Mouse (Mus musculus) lung, embryonic 15.5 days (tissue): ENCODE measurements around the gene Il17c. TPM values are rescaled to one million over a fixed set of nuclear protein-coding genes. Genes with fewer than 3 reads are reported as not detected.

Experiments used
- ATAC-seq: fragments of 200-750 bp; cut with Nextera tagmentation; 2 replicates; pipeline ENCODE4 v1.8.0; 2017; ENCODE audit warnings: moderate number of reproducible peaks, borderline replicate concordance; ENCODE audit not compliant: low FRiP score, low TSS enrichment; ENCODE audit errors: extremely low read depth
- H3K27ac ChIP-seq: fragments of 300-500 bp; sonication (generic); 2 replicates; pipeline ENCODE4 v1.5.1; 2015; ENCODE audit warnings: moderate library complexity, mild to moderate bottlenecking, inconsistent platforms
- H3K27me3 ChIP-seq: fragments of 300-500 bp; sonication (generic); 2 replicates; pipeline ENCODE4 v1.6.1; 2015; ENCODE audit warnings: inconsistent platforms
- H3K36me3 ChIP-seq: fragments of 300-500 bp; sonication (generic); 2 replicates; pipeline ENCODE4 v1.6.1; 2015; ENCODE audit warnings: inconsistent platforms
- H3K4me1 ChIP-seq: fragments of 300-500 bp; sonication (generic); 2 replicates; pipeline ENCODE4 v1.6.1; 2015; ENCODE audit warnings: inconsistent platforms
- H3K4me2 ChIP-seq: fragments of 300-500 bp; sonication (generic); 2 replicates; pipeline ENCODE4 v1.6.1; 2015; ENCODE audit warnings: inconsistent platforms, mild to moderate bottlenecking, moderate library complexity
- H3K4me3 ChIP-seq: fragments of 300-500 bp; sonication (generic); 2 replicates; pipeline ENCODE4 v1.5.1; 2015; ENCODE audit warnings: mild to moderate bottlenecking, inconsistent platforms
- H3K9ac ChIP-seq: fragments of 300-500 bp; sonication (generic); 2 replicates; pipeline ENCODE4 v1.6.1; 2015; ENCODE audit warnings: inconsistent platforms
- H3K9me3 ChIP-seq: fragments of 300-500 bp; sonication (generic); 2 replicates; pipeline ENCODE4 v1.6.1; 2016; ENCODE audit warnings: inconsistent platforms
- WGBS: fragments of 180-500 bp; shearing (Covaris S2); methylation state at CpG from one replicate; pipeline ENCODE4 v1.1.7; 2015; 5-methylcytosine and 5-hydroxymethylcytosine counted together
- polyA plus RNA-seq: library from polyadenylated mRNA; unstranded; fragments of >200 nt; fragmentation: Nextera tagmentation; extraction: Ambion mirVana; gene quantifications from 2 replicates; pipeline ENCODE4 v1.2.1, GENCODE M21; 2015

The Il17c gene
- polyA plus RNA-seq, 1 experiment from 2014 or later: not detected

- WGBS: 2% methylated on average over 37 of the region's 45 CpGs
Measured at GRCm38 (mm10) chr8:122432443-122433268, 10.8 kb downstream of the Il17c start, which contains the start of gene Cyba. Cyba (minus strand) TSS chr8:122432930.

GRCm38 (mm10) chr8:122433269-122433905 lies 11.6 kb downstream of the Il17c start:
- Histone ChIP-seq H3K4me3 (peak overlapping the region; percentile 69), H3K9ac (0 out of 2 replicates have a peak overlapping the region, but pooled peaks have one; percentile 77), H3K4me2 (peak overlapping the region; percentile 96), H3K4me1 (peaks cover 28% of the 10 kb centered on the region), H3K27ac (peak overlapping the region; percentile 75), H3K36me3 (peaks cover 20% of the 10 kb centered on the region; the same call in 1 of the 2 replicates), H3K9me3 (no peaks in the 10 kb centered on the region), H3K27me3 (no peaks in the 10 kb centered on the region)
- ATAC-seq: peak; percentile 33; the same call in 1 of the 2 replicates
- 55% methylated on average over 11 of the region's 11 CpGs for WGBS

More at GRCm38 (mm10) chr8:122432443-122433268, 10.8 kb downstream of the Il17c start, which contains the start of gene Cyba:
- Histone ChIP-seq H3K4me2 (peak within 1 kb of the TSS; percentile 96), H3K9ac (peak within 1 kb of the TSS; percentile 77), H3K27me3 (no peaks in the 10 kb centered on the region), H3K4me3 (peak within 1 kb of the TSS; percentile 69), H3K27ac (peak within 1 kb of the TSS; percentile 75), H3K9me3 (no peaks in the 10 kb centered on the region), H3K4me1 (peaks cover 24% of the 10 kb centered on the region), H3K36me3 (peaks cover 20% of the 10 kb centered on the region; the same call in 1 of the 2 replicates)
- ATAC-seq: peak; percentile 90

GRCm38 (mm10) chr8:122435375-122435774 lies 13.6 kb downstream of the Il17c start:
- Histone ChIP-seq H3K27me3 (no peaks in the 10 kb centered on the region), H3K4me3 (no peak overlapping the region), H3K9ac (no peak overlapping the region), H3K4me2 (no peak overlapping the region), H3K4me1 (peaks cover 31% of the 10 kb centered on the region), H3K27ac (no peak overlapping the region), H3K9me3 (no peaks in the 10 kb centered on the region), H3K36me3 (peaks cover 20% of the 10 kb centered on the region; the same call in 1 of the 2 replicates)
- WGBS: 89% methylated on average over 6 of the region's 6 CpGs
- ATAC-seq: no peak

- Histone ChIP-seq H3K9me3 (no peaks in the 10 kb centered on the region), H3K27me3 (no peaks in the 10 kb centered on the region), H3K27ac (no peak overlapping the region), H3K4me2 (no peak overlapping the region), H3K4me1 (peaks cover 30% of the 10 kb centered on the region), H3K36me3 (peaks cover 20% of the 10 kb centered on the region; the same call in 1 of the 2 replicates), H3K4me3 (no peak overlapping the region), H3K9ac (no peak overlapping the region)
- ATAC-seq: no peak
- 89% methylated on average over 9 of the region's 9 CpGs for WGBS
Measured at GRCm38 (mm10) chr8:122436146-122436545, 14.3 kb downstream of the Il17c start.

GRCm38 (mm10) chr8:122436586-122437125 lies 14.8 kb downstream of the Il17c start:
- Histone ChIP-seq H3K4me1 (peaks cover 25% of the 10 kb centered on the region), H3K27me3 (no peaks in the 10 kb centered on the region), H3K9ac (no peak overlapping the region), H3K36me3 (peaks cover 20% of the 10 kb centered on the region; the same call in 1 of the 2 replicates), H3K27ac (no peak overlapping the region), H3K9me3 (no peaks in the 10 kb centered on the region), H3K4me2 (no peak overlapping the region), H3K4me3 (no peak overlapping the region)
- 79% methylated on average over 20 of the region's 20 CpGs for WGBS
- no peak for ATAC-seq

GRCm38 (mm10) chr8:122437708-122438331 lies 16.0 kb downstream of the Il17c start:
- no peaks in the 10 kb centered on the region for H3K9me3 ChIP-seq
- peaks cover 22% of the 10 kb centered on the region for H3K4me1 ChIP-seq
- H3K4me2 ChIP-seq: peak overlapping the region; percentile 26; the same call in 1 of the 2 replicates
- no peaks in the 10 kb centered on the region for H3K27me3 ChIP-seq
- H3K4me3 ChIP-seq: no peak overlapping the region
- H3K36me3 ChIP-seq: peaks cover 20% of the 10 kb centered on the region; the same call in 1 of the 2 replicates
- 77% methylated on average over 13 of the region's 13 CpGs for WGBS
- no peak for ATAC-seq
- no peak overlapping the region for H3K9ac ChIP-seq
- H3K27ac ChIP-seq: no peak overlapping the region

GRCm38 (mm10) chr8:122439336-122439735 lies 17.5 kb downstream of the Il17c start:
- 93% methylated on average over 16 of the region's 16 CpGs for WGBS
- H3K4me2 ChIP-seq: no peak overlapping the region
- no peak overlapping the region for H3K27ac ChIP-seq
- no peak overlapping the region for H3K9ac ChIP-seq
- peaks cover 18% of the 10 kb centered on the region; the same call in 1 of the 2 replicates for H3K36me3 ChIP-seq
- peaks cover 15% of the 10 kb centered on the region for H3K4me1 ChIP-seq
- ATAC-seq: no peak
- H3K4me3 ChIP-seq: no peak overlapping the region
- no peaks in the 10 kb centered on the region for H3K27me3 ChIP-seq
- no peaks in the 10 kb centered on the region for H3K9me3 ChIP-seq

- no peak overlapping the region for H3K4me2 ChIP-seq
- no peak for ATAC-seq
- no peak overlapping the region for H3K27ac ChIP-seq
- WGBS: 95% methylated on average over 1 of the region's 1 CpGs
- H3K4me1 ChIP-seq: peaks cover 33% of the 10 kb centered on the region
- H3K4me3 ChIP-seq: no peak overlapping the region
- no peaks in the 10 kb centered on the region for H3K9me3 ChIP-seq
- H3K36me3 ChIP-seq: peaks cover 8% of the 10 kb centered on the region; the same call in 1 of the 2 replicates
- H3K27me3 ChIP-seq: no peaks in the 10 kb centered on the region
- no peak overlapping the region for H3K9ac ChIP-seq
Measured at GRCm38 (mm10) chr8:122441326-122441725, 19.5 kb downstream of the Il17c start.

- ATAC-seq: no peak
- H3K4me3 ChIP-seq: peak overlapping the region; percentile 63
- H3K9ac ChIP-seq: peak overlapping the region; percentile 53
- H3K4me2 ChIP-seq: peak overlapping the region; percentile 94
- H3K27ac ChIP-seq: no peak overlapping the region
- H3K9me3 ChIP-seq: no peaks in the 10 kb centered on the region
- 17% methylated on average over 7 of the region's 7 CpGs for WGBS
- H3K36me3 ChIP-seq: no peaks in the 10 kb centered on the region
- no peaks in the 10 kb centered on the region for H3K27me3 ChIP-seq
- H3K4me1 ChIP-seq: peaks cover 33% of the 10 kb centered on the region
Measured at GRCm38 (mm10) chr8:122442356-122442755, 20.5 kb downstream of the Il17c start.

- no peaks in the 10 kb centered on the region for H3K27me3 ChIP-seq
- under 1% methylated on average over 12 of the region's 12 CpGs for WGBS
- H3K9ac ChIP-seq: peak overlapping the region; percentile 53
- H3K9me3 ChIP-seq: no peaks in the 10 kb centered on the region
- H3K27ac ChIP-seq: peak overlapping the region; percentile 58
- H3K4me1 ChIP-seq: peaks cover 33% of the 10 kb centered on the region
- H3K4me2 ChIP-seq: peak overlapping the region; percentile 94
- no peak for ATAC-seq
- peak overlapping the region; percentile 63 for H3K4me3 ChIP-seq
- no peaks in the 10 kb centered on the region for H3K36me3 ChIP-seq
Measured at GRCm38 (mm10) chr8:122442781-122443180, 21.0 kb downstream of the Il17c start.

- under 1% methylated on average over 47 of the region's 47 CpGs for WGBS
- Histone ChIP-seq H3K9me3 (no peaks in the 10 kb centered on the region), H3K36me3 (no peaks in the 10 kb centered on the region), H3K4me2 (peak within 1 kb of the TSS; percentile 94), H3K4me1 (peaks cover 29% of the 10 kb centered on the region), H3K4me3 (peak within 1 kb of the TSS; percentile 63), H3K27me3 (no peaks in the 10 kb centered on the region), H3K27ac (peak within 1 kb of the TSS; percentile 99), H3K9ac (peak within 1 kb of the TSS; percentile 65)
- ATAC-seq: peak; percentile 97
Measured at GRCm38 (mm10) chr8:122443262-122444006, 21.6 kb downstream of the Il17c start, which contains the start of gene Mvd. Mvd (minus strand) TSS chr8:122443422.
